Mouse (Mus musculus) retina, postnatal 7 days (tissue): ENCODE data around the gene Vstm2a.

Source experiments
- DNase-seq: peaks from one replicate; pipeline ENCODE4 v3.0.0-alpha.2; 2012; ENCODE audit warnings: low read depth, low spot score

Vstm2a gene

DNA sequence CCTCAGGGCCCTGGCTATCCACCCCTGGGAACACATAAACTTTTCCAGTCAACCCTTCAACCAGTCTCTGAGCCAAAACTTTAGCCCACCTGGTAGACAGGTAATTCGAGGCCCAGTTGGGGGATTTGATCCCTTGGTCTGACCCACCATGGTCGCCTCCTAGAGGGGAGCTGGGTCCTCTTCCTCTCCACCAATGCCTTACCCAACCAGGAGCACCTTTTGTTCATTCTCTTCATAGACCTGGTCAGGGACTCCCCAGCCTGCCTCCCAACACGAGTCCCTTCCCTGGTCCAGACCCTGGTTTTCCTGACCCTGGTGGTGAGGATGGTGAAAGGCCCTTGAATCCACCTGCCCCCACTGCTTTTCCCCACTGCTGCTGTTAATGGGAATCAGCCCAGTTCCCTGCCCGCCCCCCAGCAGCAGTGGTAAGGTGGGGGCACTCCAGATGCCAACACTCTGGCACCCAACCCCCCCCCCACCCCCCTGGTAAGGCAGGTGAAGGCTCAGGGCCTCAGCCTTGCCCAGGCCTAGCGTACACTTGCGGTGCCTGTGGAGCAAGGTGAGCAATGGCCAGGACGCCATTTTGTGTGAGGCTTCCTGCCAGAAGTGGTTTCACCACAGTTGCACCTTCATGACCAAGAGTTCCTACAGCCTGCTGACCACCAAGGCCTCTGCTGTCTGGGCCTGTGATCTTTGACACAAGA lies 182.2 kb downstream of the Vstm2a start:
- DNase-seq: no peak
